Mouse (Mus musculus) telencephalon, adult 2 months (tissue): ENCODE measurements around the gene Adam3.

Experiments
- DNase-seq: peaks from one replicate; pipeline ENCODE4 v3.0.0-alpha.2; 2011; ENCODE audit warnings: low read depth, low spot score

The Adam3 gene

DNA sequence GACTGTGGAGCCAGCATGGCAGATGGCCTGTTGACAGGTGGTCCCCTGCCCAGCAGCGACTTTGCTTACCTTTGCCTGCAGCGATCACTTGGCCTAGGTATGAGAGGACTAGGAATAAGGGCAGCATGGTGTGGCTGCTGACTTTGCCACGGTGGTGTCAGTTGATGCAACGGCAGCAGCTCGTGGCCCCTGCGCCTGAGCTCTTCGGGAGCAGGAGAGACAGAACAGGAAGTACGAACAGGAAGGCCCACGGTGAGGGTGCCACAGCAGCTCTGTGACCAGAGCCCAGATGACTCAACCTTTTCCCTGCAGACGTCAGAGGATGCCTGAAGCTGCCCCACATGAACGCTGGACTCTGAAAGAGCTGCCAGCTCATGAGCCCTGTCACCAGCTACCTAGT, at the start of gene Adam3:
Adam3 (minus strand) TSS at position 223 of the 400 bp plus-strand sequence.
- no peak for DNase-seq

DNA sequence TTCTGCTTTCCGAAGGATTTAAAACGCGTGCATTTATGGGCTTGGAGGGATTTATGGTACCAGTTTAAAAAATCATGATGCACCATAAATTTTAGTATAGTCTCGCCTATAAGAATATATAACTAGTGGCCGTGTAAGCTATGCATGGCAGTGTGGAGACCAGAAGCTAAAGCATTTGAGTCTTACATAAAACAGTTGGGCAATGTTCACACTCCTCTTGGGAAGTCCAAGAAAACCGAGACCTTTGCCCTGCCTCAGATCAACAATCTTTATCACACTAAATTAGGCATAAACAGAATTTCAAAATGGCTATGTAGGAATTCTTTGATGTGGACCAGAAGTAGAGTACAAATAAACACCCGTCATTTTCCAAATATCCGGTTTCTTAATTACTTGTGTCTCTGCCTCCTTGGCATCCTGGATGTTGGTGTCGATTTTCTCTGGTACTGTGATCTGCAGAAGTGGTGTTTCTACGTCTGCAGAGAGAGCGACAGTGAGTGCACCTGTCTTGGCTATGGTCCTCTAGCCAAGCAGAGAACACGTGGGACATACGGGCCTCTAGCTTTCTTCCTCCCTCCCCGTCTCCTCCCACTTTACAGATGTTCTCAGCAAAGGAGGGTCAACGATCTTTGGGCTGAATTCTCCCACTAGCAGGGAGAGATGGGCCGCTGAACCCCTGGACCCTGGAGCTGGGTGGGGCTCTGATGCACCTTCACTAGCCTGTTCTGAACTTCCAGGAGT, 596 bp downstream of the Adam3 start:
- no peak for DNase-seq
